Mouse (Mus musculus) lung, postnatal 0 days (tissue): ENCODE results near the gene Rassf6.

Experiments used
- CTCF ChIP-seq: IDR thresholded peaks from 2 replicates; pipeline ENCODE4 v1.5.1; 2016; ENCODE audit warnings: antibody characterized with exemption, mild to moderate bottlenecking
- EP300 ChIP-seq: IDR thresholded peaks from 2 replicates; pipeline ENCODE4 v1.6.1; 2016; ENCODE audit warnings: antibody characterized with exemption, mild to moderate bottlenecking, control low read depth

DNA sequence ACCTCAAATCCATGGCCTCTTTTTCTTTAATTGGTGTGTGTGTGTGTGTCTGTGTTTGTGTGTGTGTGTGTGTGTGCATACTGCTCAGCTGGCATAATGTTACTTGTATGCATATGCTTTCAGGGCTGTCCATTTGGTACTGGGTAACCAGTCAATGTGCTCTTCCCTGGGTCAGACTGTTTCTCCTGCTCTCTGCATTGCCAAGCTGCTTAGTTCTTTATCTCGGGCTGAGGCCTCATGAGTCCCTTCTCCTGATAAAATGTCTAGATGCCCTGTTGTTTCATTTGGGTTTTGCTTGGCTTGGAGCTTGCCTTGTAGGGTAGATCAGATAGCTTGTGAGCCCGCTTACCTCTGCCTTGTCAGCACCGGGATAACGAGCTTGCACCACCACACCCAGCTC lies 77.6 kb downstream of the Rassf6 start:
- no peak for TF ChIP-seq EP300
- no peak for TF ChIP-seq CTCF
